Mouse (Mus musculus) ES-E14 (cell line): ENCODE data around the gene Myo5a. TPM values are rescaled to one million over a fixed set of nuclear protein-coding genes. Genes with fewer than 3 reads are reported as not detected.

ENCODE experiments used
- DNase-seq: peaks from one replicate; pipeline ENCODE4 v3.0.0-alpha.2; 2013; ENCODE audit warnings: low read depth, low spot score
- H3K27ac ChIP-seq: 2 replicates; pipeline ENCODE4 v1.5.1; 2012; ENCODE audit warnings: low read depth, mild to moderate bottlenecking, low read length, moderate library complexity, mixed read lengths; ENCODE audit not compliant: poor library complexity, insufficient read depth, severe bottlenecking
- H3K36me3 ChIP-seq: 2 replicates; pipeline ENCODE4 v1.6.1; 2012; ENCODE audit warnings: mild to moderate bottlenecking, low read length, moderate library complexity, mixed read lengths; ENCODE audit not compliant: control insufficient read depth, poor library complexity, insufficient read depth, severe bottlenecking
- H3K4me1 ChIP-seq, 2 experiments: fragments of 150-350 bp in 1 of 2; sonication (generic) in 1 of 2; 2 replicates each; pipeline ENCODE4 v1.6.1; 2012; ENCODE audit warnings: low read length in 2 of 2, mild to moderate bottlenecking in 1 of 2, mixed read lengths in 1 of 2; ENCODE audit not compliant: control insufficient read depth in 2 of 2, insufficient read depth in 2 of 2, poor library complexity in 1 of 2
- H3K4me3 ChIP-seq, 2 experiments: fragments of 150-350 bp in 1 of 2; sonication (generic) in 1 of 2; 2 replicates each; pipeline ENCODE4 v1.5.1; 2012; ENCODE audit warnings: low read length in 2 of 2, low read depth in 1 of 2, mild to moderate bottlenecking in 1 of 2, mixed read lengths in 1 of 2; ENCODE audit not compliant: insufficient read depth in 1 of 2, poor library complexity in 1 of 2, severe bottlenecking in 1 of 2
- H3K9ac ChIP-seq: 2 replicates; pipeline ENCODE4 v1.6.1; 2012; ENCODE audit warnings: low read depth, mild to moderate bottlenecking, low read length, mixed read lengths; ENCODE audit not compliant: poor library complexity, insufficient read depth, severe bottlenecking
- H3K9me3 ChIP-seq: fragments of 150-350 bp; sonication (generic); 2 replicates; pipeline ENCODE4 v1.6.1; 2012; ENCODE audit warnings: low read depth, mild to moderate bottlenecking, low read length; ENCODE audit not compliant: control insufficient read depth, insufficient read depth
- CHD2 ChIP-seq: IDR thresholded peaks from 2 replicates; pipeline ENCODE4 v1.6.1; 2014; ENCODE audit warnings: mild to moderate bottlenecking, low read depth, low read length, inconsistent platforms
- HCFC1 ChIP-seq: IDR thresholded peaks from 2 replicates; pipeline ENCODE4 v1.6.1; 2012; ENCODE audit warnings: low read length, inconsistent platforms, borderline replicate concordance; ENCODE audit not compliant: insufficient read depth
- MAFK ChIP-seq: IDR thresholded peaks from 2 replicates; pipeline ENCODE4 v1.6.1; 2014; ENCODE audit warnings: mild to moderate bottlenecking, low read depth, low read length, inconsistent platforms; ENCODE audit not compliant: insufficient read depth
- ZC3H11A ChIP-seq: IDR thresholded peaks from 2 replicates; pipeline ENCODE4 v1.6.1; 2012; ENCODE audit warnings: low read depth, mild to moderate bottlenecking, inconsistent platforms, low read length, borderline replicate concordance
- ZNF384 ChIP-seq: IDR thresholded peaks from 2 replicates; pipeline ENCODE4 v1.6.1; 2012; ENCODE audit warnings: low read depth, low read length, inconsistent platforms
- in situ Hi-C, 2 experiments: fragments of 600-800 bp; cut with MboI; formaldehyde crosslinking; loops; one replicate each; pipeline ENCODE4 v1.15.1; 2025; ENCODE audit warnings: low sequenced_read_pairs in 2 of 2, inconsistent platforms in 1 of 2; ENCODE audit not compliant: unreplicated experiment in 2 of 2
- total RNA-seq: library from RNA; depleted of rRNA; stranded (reverse); fragments of 300-350 nt; gene quantifications from 2 replicates; pipeline ENCODE4 v1.2.3, GENCODE M21; 2012

Myo5a gene
- total RNA-seq, 1 experiment, result 60.2 TPM

DNA sequence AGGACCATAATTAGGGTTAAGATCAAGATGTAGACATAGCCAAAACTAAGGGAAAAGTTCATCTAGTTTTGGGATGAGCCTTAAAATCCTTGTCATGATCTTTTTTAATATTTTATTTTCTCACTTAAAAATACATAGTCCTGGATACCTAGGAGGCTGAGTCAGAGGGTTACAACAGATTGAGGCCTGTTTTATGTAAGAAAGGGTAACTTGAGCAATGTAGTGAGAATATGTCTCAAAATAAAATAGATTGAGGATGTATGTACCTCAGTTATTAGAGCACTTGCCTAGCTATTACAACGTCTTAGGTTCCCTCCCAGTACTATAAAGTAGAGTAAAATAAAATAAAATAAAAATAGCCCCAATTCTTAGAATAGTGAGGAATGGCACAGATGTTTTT is 21.3 kb downstream of the Myo5a start:
- Histone ChIP-seq H3K27ac (no peak overlapping the region), H3K9me3 (no peaks in the 10 kb centered on the region), H3K4me1 (0 out of 4 replicates have a peak, but pooled peaks cover 0 to 2% of the 10 kb centered on the region in 2 experiments), H3K36me3 (no peaks in the 10 kb centered on the region), H3K9ac (no peak overlapping the region), H3K4me3 (no peak overlapping the region)
- DNase-seq, result no peak
- TF ChIP-seq ZC3H11A (no peak), HCFC1 (no peak), CHD2 (no peak), MAFK (no peak), ZNF384 (no peak)
- in situ Hi-C loops, result no loop called here

DNA sequence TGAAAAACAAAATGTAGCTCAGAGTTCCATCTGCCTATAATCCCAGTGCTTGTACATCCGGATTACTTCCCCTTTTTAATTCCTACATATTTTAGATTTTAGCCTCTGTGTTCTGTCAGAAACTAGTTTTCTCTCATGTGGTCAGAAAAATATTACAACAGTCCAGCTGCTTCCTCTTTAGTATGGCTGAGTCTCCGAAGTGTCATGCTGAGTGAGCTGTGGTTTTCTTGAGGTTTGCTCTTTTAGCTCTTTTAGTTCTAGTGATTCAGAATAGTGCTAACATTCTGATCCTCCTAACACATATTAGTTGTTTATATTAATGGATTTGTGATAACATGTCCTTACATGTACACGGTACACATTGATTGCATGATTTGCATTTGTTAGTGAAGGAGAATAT is 23.9 kb downstream of the Myo5a start:
- in situ Hi-C loops, result no loop called here
- TF ChIP-seq HCFC1 (no peak), MAFK (no peak), CHD2 (no peak), ZNF384 (no peak), ZC3H11A (no peak)
- no peaks in the 10 kb centered on the region for H3K4me1 ChIP-seq
- H3K9me3 ChIP-seq, result no peaks in the 10 kb centered on the region
- no peak for DNase-seq
- no peaks in the 10 kb centered on the region for H3K36me3 ChIP-seq
- H3K9ac ChIP-seq, result no peak overlapping the region
- H3K4me3 ChIP-seq, result no peak overlapping the region
- no peak overlapping the region for H3K27ac ChIP-seq

GRCm38 (mm10) chr9:75098937-75099336 is 28.1 kb downstream of the Myo5a start:
- TF ChIP-seq ZC3H11A, result no peak
- no peak for TF ChIP-seq MAFK
- TF ChIP-seq CHD2, result no peak
- no peak for TF ChIP-seq HCFC1
- no peak for TF ChIP-seq ZNF384
- in situ Hi-C loops, result no loop called here
- Histone ChIP-seq H3K4me3 (no peak overlapping the region), H3K9me3 (no peaks in the 10 kb centered on the region), H3K36me3 (no peaks in the 10 kb centered on the region), H3K27ac (no peak overlapping the region), H3K4me1 (no peaks in the 10 kb centered on the region), H3K9ac (no peak overlapping the region)
- no peak for DNase-seq

DNA sequence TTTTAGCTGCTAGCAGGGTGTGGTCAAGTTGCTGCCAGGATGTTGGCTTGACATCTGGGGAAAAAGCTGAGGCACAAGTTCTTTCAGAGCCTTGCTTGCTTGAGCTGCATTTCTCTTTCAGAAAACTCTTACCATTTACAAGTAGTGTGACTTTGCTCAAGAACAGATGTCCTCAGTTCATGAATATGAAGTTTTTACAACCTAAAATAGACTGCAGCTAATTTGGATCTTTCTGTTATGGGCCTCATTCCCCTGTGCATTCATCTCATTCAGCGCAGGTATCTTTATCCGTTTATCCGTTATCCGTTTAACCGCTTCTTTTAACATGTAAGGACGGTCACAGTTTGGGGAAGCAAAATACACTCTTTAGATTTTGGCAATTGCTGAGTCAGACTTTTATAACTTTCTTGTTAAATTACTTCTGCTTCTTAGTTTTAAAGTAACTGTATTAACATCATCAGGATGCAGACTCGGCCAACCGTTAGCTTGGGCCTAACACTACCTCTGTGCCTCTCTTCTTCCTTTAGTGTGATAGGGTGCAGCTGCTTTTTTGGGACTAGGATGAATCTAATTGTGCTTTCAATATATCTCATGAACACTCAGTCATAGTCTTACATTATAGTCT is 29.5 kb downstream of the Myo5a start:
- H3K9me3 ChIP-seq, result no peaks in the 10 kb centered on the region
- no peak overlapping the region for H3K27ac ChIP-seq
- no peak overlapping the region for H3K4me3 ChIP-seq
- no peaks in the 10 kb centered on the region for H3K36me3 ChIP-seq
- no peak overlapping the region for H3K9ac ChIP-seq
- no peaks in the 10 kb centered on the region for H3K4me1 ChIP-seq
- in situ Hi-C loops, result no loop called here
- TF ChIP-seq CHD2 (no peak), HCFC1 (no peak), ZNF384 (no peak), ZC3H11A (no peak), MAFK (no peak)
- no peak for DNase-seq
